Mouse (Mus musculus) heart, embryonic 11.5 days (tissue): ENCODE data around the gene Jmjd4. TPM values are rescaled to one million over a fixed set of nuclear protein-coding genes. Genes with fewer than 3 reads are reported as not detected.

Experiments
- ATAC-seq: fragments of 200-750 bp; cut with Nextera tagmentation; replicated peaks from 2 replicates; pipeline ENCODE4 v1.8.0; 2017; ENCODE audit warnings: moderate library complexity; ENCODE audit not compliant: insufficient number of reproducible peaks, low FRiP score, low TSS enrichment
- H3K27ac ChIP-seq: fragments of 300-500 bp; sonication (generic); 2 replicates; pipeline ENCODE4 v1.5.1; 2014; ENCODE audit warnings: mild to moderate bottlenecking, low read depth, low read length
- H3K27me3 ChIP-seq: fragments of 300-500 bp; sonication (generic); 2 replicates; pipeline ENCODE4 v1.6.1; 2014; ENCODE audit warnings: mild to moderate bottlenecking, low read length, mixed read lengths; ENCODE audit not compliant: control insufficient read depth, insufficient read depth
- H3K36me3 ChIP-seq: fragments of 300-500 bp; sonication (generic); 2 replicates; pipeline ENCODE4 v1.6.1; 2014; ENCODE audit warnings: mild to moderate bottlenecking, low read length, moderate library complexity, mixed read lengths; ENCODE audit not compliant: control insufficient read depth, insufficient read depth
- H3K4me1 ChIP-seq: fragments of 300-500 bp; sonication (generic); 2 replicates; pipeline ENCODE4 v1.6.1; 2014; ENCODE audit warnings: low read length; ENCODE audit not compliant: control insufficient read depth, insufficient read depth
- H3K4me2 ChIP-seq: fragments of 300-500 bp; sonication (generic); 2 replicates; pipeline ENCODE4 v1.6.1; 2014; ENCODE audit warnings: mild to moderate bottlenecking, moderate library complexity
- H3K4me3 ChIP-seq: fragments of 300-500 bp; sonication (generic); 2 replicates; pipeline ENCODE4 v1.5.1; 2014; ENCODE audit warnings: low read depth, low read length
- H3K9ac ChIP-seq: fragments of 300-500 bp; sonication (generic); 2 replicates; pipeline ENCODE4 v1.6.1; 2014; ENCODE audit warnings: mild to moderate bottlenecking, low read depth, low read length, moderate library complexity
- H3K9me3 ChIP-seq: fragments of 300-500 bp; sonication (generic); replicated peaks from 2 replicates; pipeline ENCODE4 v1.6.1; 2016; ENCODE audit warnings: low read length; ENCODE audit not compliant: control insufficient read depth
- WGBS: fragments of 180-500 bp; shearing (Covaris S2); extraction: QIAGEN DNeasy Blood & Tissue Kit; methylation state at CpG from one replicate; pipeline ENCODE4 v1.1.7; 2014; ENCODE audit not compliant: insufficient replicate concordance; 5-methylcytosine and 5-hydroxymethylcytosine counted together
- polyA plus RNA-seq: library from polyadenylated mRNA; unstranded; fragments of >200 nt; fragmentation: Nextera tagmentation; extraction: Ambion mirVana; gene quantifications from 2 replicates; pipeline ENCODE4 v1.2.1, GENCODE M21; 2014

Gene Jmjd4
- 11.3 and 13.0 TPM in 2 replicates for polyA plus RNA-seq

GRCm38 (mm10) chr11:59449741-59450229, at the start of gene Jmjd4:
TSS of gene Jmjd4 (plus strand) at chr11:59450045.
- Histone ChIP-seq H3K9me3 (no peaks in the 10 kb centered on the region), H3K27me3 (no peaks in the 10 kb centered on the region), H3K27ac (peak within 1 kb of the TSS; percentile 51; the same call in 1 of the 2 replicates), H3K36me3 (peaks cover 9% of the 10 kb centered on the region), H3K4me1 (peaks cover 9% of the 10 kb centered on the region), H3K9ac (peak within 1 kb of the TSS; percentile 81), H3K4me2 (peak within 1 kb of the TSS; percentile 86), H3K4me3 (peak within 1 kb of the TSS; percentile 77)
- peak; percentile 92 for ATAC-seq
- 0% methylated on average over 36 of the region's 40 CpGs for WGBS

GRCm38 (mm10) chr11:59400876-59401275, 49.0 kb upstream of the Jmjd4 start:
- Histone ChIP-seq H3K9me3 (no peaks in the 10 kb centered on the region), H3K4me3 (no peak overlapping the region), H3K9ac (no peak overlapping the region), H3K36me3 (0 out of 2 replicates have a peak, but pooled peaks cover 2% of the 10 kb centered on the region), H3K4me2 (no peak overlapping the region), H3K4me1 (peaks cover 18% of the 10 kb centered on the region), H3K27ac (no peak overlapping the region), H3K27me3 (no peaks in the 10 kb centered on the region)
- ATAC-seq, result no peak
- 82% methylated on average over 2 of the region's 2 CpGs for WGBS

- peaks cover 7% of the 10 kb centered on the region for H3K36me3 ChIP-seq
Measured at GRCm38 (mm10) chr11:59405761-59406160, 44.1 kb upstream of the Jmjd4 start.

GRCm38 (mm10) chr11:59410851-59411250, 39.0 kb upstream of the Jmjd4 start:
- Histone ChIP-seq H3K36me3 (peaks cover 9% of the 10 kb centered on the region), H3K4me3 (no peak overlapping the region), H3K4me1 (peaks cover 19% of the 10 kb centered on the region), H3K4me2 (no peak overlapping the region), H3K9ac (no peak overlapping the region), H3K9me3 (no peaks in the 10 kb centered on the region), H3K27me3 (no peaks in the 10 kb centered on the region), H3K27ac (no peak overlapping the region)
- ATAC-seq, result no peak
- WGBS, result 84% methylated on average over 2 of the region's 2 CpGs

More at GRCm38 (mm10) chr11:59405761-59406160, 44.1 kb upstream of the Jmjd4 start:
- Histone ChIP-seq H3K9me3 (no peaks in the 10 kb centered on the region), H3K27me3 (no peaks in the 10 kb centered on the region), H3K4me3 (no peak overlapping the region), H3K27ac (no peak overlapping the region), H3K4me2 (no peak overlapping the region), H3K9ac (no peak overlapping the region), H3K4me1 (peaks cover 3% of the 10 kb centered on the region; the same call in 1 of the 2 replicates)
- 73% methylated on average over 1 of the region's 1 CpGs for WGBS
- ATAC-seq, result no peak

GRCm38 (mm10) chr11:59412058-59412457, 37.8 kb upstream of the Jmjd4 start:
- no peak overlapping the region for H3K4me2 ChIP-seq
- H3K4me3 ChIP-seq, result no peak overlapping the region
- H3K4me1 ChIP-seq, result peaks cover 19% of the 10 kb centered on the region
- H3K9me3 ChIP-seq, result no peaks in the 10 kb centered on the region
- 71% methylated on average over 6 of the region's 6 CpGs for WGBS
- no peaks in the 10 kb centered on the region for H3K27me3 ChIP-seq
- H3K9ac ChIP-seq, result no peak overlapping the region
- no peak overlapping the region for H3K27ac ChIP-seq
- no peak for ATAC-seq
- H3K36me3 ChIP-seq, result peaks cover 9% of the 10 kb centered on the region

- 75% methylated on average over 13 of the region's 13 CpGs for WGBS
- H3K27ac ChIP-seq, result no peak overlapping the region
- H3K4me1 ChIP-seq, result peaks cover 19% of the 10 kb centered on the region
- H3K36me3 ChIP-seq, result peaks cover 4% of the 10 kb centered on the region; the same call in 1 of the 2 replicates
- no peaks in the 10 kb centered on the region for H3K27me3 ChIP-seq
- ATAC-seq, result no peak
- no peak overlapping the region for H3K9ac ChIP-seq
- no peak overlapping the region for H3K4me2 ChIP-seq
- no peaks in the 10 kb centered on the region for H3K9me3 ChIP-seq
- no peak overlapping the region for H3K4me3 ChIP-seq
Measured at GRCm38 (mm10) chr11:59412999-59413863, 36.6 kb upstream of the Jmjd4 start.

- H3K4me3 ChIP-seq, result no peak overlapping the region
- 0 out of 2 replicates have a peak, but pooled peaks cover 3% of the 10 kb centered on the region for H3K4me1 ChIP-seq
- H3K4me2 ChIP-seq, result no peak overlapping the region
- H3K36me3 ChIP-seq, result 0 out of 2 replicates have a peak, but pooled peaks cover 4% of the 10 kb centered on the region
- no peak overlapping the region for H3K9ac ChIP-seq
- H3K27ac ChIP-seq, result no peak overlapping the region
- no peaks in the 10 kb centered on the region for H3K9me3 ChIP-seq
- 87% methylated on average over 5 of the region's 5 CpGs for WGBS
- no peak for ATAC-seq
- H3K27me3 ChIP-seq, result no peaks in the 10 kb centered on the region
Measured at GRCm38 (mm10) chr11:59418708-59419107, 31.1 kb upstream of the Jmjd4 start.

- WGBS, result 77% methylated on average over 8 of the region's 8 CpGs
- Histone ChIP-seq H3K4me3 (no peak overlapping the region), H3K9ac (no peak overlapping the region), H3K9me3 (no peaks in the 10 kb centered on the region), H3K4me2 (no peak overlapping the region), H3K4me1 (0 out of 2 replicates have a peak, but pooled peaks cover 6% of the 10 kb centered on the region), H3K36me3 (no peaks in the 10 kb centered on the region), H3K27ac (no peak overlapping the region), H3K27me3 (no peaks in the 10 kb centered on the region)
- no peak for ATAC-seq
Measured at GRCm38 (mm10) chr11:59421436-59421835, 28.4 kb upstream of the Jmjd4 start.
